Mouse (Mus musculus): Measurements from ENCODE around the gene Slfn14.

Gene Slfn14

GRCm38 (mm10) chr11:83286566-83286965 lies at the start of gene Slfn14:
Gene Slfn14, minus strand, starts transcription at chr11:83286726.
- no peak for DNase-seq (ENCODE audit: low read depth, low spot score)

- DNase-seq (ENCODE audit: low read depth, low spot score): no peak
Observed at GRCm38 (mm10) chr11:83335826-83336225, 49.3 kb upstream of the Slfn14 start.

GRCm38 (mm10) chr11:83327427-83327826 lies 40.9 kb upstream of the Slfn14 start:
- DNase-seq (ENCODE audit: low read depth, low spot score): peak; percentile 76

- DNase-seq (ENCODE audit: low read depth, low spot score): peak; percentile 31
Observed at GRCm38 (mm10) chr11:83326692-83327091, 40.2 kb upstream of the Slfn14 start.

DNA sequence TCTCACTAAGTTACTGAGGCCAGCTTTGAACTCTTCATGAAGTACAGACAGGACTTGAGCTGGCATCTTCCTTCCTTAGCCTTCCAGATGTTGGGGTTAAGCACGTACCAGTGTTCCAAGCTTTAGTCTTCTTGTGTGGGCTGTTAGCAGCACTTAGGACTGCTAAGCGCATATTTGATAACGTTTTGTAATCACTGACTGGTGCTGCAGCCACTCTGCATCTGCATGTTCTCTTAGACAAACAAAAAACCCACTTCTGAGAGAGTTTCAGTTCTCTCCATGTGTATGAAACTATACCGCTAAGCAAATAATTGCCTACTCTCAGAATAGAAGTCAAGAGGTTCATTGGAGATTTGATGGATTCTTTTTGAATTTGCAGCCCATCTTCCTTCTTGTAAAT lies 32.5 kb upstream of the Slfn14 start:
- DNase-seq (ENCODE audit: low read depth, low spot score): no peak

DNA sequence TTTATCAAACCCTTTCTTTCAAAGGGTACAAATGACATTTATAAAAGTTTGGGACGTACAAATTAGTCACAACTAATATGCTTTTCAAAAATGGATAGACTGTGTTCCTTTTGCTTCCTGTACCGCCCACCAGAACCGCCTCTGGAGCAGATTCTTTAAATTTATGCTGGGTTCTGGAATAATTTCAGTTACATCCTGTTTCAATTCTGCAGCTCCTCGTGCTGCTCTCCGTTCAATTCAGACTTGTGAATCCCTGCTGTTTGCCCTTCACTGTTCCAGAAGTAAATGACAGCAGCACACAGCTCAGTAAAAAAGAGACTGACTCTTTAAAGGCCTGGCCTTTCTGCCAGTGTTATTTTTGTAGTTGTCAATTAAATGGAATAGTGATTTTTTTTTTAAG lies 25.9 kb upstream of the Slfn14 start:
- DNase-seq (ENCODE audit: low read depth, low spot score): no peak

GRCm38 (mm10) chr11:83306700-83307253 lies 20.3 kb upstream of the Slfn14 start:
- no peak for DNase-seq (ENCODE audit: low read depth, low spot score)

GRCm38 (mm10) chr11:83304485-83304884 lies 18.0 kb upstream of the Slfn14 start:
- no peak for DNase-seq (ENCODE audit: low read depth, low spot score)

DNA sequence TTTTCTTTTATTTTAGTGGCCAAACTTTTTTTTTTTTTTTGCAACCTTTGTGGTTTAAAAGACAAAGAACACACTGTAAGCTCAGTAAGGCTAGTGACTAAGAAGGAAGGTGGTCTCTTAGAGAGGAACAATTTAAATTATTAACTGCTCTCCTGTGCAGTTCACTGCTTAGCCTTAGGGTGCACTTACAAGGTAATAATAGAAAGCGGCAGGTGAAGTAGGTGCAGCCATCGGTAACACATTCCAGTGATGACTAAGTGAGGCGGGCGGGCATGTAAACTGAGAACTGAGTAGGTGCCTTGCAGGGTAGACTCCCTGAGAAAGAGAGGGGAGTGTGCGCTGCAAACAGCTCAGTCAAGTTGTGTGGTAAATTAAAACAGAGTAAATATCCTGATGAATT lies 17.2 kb upstream of the Slfn14 start:
- peak; percentile 29 for DNase-seq (ENCODE audit: low read depth, low spot score)

DNA sequence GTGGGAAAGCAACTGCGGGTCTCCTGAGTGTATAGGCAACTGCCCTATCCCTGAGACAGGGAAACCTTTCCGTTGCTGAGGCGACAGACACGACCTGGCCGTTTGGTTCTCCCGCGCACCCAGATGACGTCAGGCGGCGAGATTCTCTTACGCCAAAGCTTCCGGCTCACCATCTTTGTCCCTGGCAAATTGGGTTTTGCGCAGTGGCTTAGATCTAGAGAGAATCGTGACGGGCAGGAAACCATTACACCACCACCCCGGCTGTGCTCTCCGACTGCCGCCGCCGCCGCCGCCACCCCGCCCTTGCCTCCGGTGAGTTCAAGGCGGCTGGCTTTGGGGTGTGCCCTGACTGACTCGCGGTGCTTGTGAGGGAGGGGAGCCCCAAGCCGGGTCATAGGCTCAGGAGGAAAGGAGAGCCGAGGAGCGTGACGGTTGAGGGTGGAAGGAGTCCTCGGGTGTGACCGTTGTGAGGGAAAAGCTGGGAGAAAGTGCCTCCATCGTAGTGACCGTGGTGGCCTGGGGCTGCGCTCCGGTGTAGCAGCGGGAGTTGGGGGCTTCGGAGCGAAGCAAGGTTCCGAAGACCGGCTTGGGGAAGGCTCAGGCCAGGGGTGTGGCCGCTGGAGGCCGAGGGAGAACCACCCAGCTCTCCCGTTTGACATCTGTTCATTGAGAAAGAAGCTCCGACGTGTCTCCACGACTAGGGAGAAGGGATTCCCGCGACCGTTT lies 16.2 kb upstream of the Slfn14 start, which contains the start of gene Pex12:
Gene Pex12 (minus strand): TSS at position 61 of the 726 bp plus-strand sequence.
- DNase-seq (ENCODE audit: low read depth, low spot score): peak; percentile 97

GRCm38 (mm10) chr11:83302124-83302523 lies 15.6 kb upstream of the Slfn14 start:
- no peak for DNase-seq (ENCODE audit: low read depth, low spot score)

DNA sequence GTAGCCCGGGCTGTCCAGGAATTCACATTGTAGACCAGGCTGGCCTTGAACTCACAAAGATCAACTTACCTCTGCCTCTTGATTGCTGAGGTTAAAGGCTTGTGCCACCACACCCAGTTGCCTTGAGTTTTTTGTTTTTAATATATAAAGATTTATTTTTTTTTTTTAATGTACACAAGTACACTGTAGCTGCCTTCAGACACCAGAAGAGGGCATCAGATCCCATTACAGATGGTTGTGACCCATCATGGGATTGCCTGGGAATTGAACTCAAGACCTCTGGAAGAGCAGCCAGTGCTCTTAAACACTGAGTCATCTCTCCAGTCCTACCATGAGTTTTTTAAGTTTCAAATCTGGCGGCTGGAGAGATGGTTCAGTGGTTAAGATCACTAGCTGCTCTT lies 14.9 kb upstream of the Slfn14 start:
- DNase-seq (ENCODE audit: low read depth, low spot score): peak; percentile 71

GRCm38 (mm10) chr11:83299724-83300123 lies 13.2 kb upstream of the Slfn14 start:
- no peak for DNase-seq (ENCODE audit: low read depth, low spot score)

GRCm38 (mm10) chr11:83298225-83299195 lies 12.0 kb upstream of the Slfn14 start, which contains the start of gene Ap2b1:
Gene Ap2b1, plus strand, starts transcription at chr11:83299024.
- DNase-seq (ENCODE audit: low read depth, low spot score): peak; percentile 97

DNA sequence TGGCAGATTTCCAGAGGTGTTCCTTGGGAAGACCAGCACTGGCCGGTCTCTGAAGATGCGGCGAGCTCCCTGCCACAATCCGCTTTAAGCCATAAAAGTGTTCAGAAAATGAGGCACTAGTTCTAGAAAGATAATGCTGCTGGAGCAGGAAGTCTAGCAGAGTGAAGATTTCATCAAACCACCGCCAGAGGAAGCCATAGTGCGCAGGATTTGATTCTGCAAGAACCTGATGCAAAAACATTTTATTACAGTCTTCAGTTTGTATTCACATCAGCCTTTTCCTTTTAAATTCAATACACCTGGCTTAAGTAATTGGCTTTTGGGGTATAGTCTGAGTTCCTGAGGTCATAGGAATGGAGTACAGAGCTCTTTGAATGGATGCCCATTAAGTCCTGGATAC lies 11.3 kb upstream of the Slfn14 start:
- DNase-seq (ENCODE audit: low read depth, low spot score): no peak

DNA sequence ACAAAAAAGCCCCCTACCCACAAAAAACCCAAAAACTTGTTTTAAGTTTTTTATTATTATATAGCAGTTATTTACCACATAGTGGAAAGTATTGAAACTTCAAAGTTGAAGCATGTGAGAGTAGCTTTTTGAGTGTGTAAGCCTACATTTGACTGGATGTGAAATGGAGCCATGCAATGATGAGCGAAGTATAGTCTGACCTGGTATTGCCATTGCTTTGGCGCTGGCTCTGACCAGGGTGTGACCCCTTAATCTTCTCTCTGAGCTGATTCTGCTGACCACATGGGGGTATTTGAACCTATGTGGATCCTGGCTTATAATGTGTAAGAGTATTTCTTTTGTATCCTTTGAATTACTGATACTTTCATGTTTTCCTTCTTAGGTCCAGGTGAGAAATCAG lies 7.6 kb upstream of the Slfn14 start:
- DNase-seq (ENCODE audit: low read depth, low spot score): no peak

DNA sequence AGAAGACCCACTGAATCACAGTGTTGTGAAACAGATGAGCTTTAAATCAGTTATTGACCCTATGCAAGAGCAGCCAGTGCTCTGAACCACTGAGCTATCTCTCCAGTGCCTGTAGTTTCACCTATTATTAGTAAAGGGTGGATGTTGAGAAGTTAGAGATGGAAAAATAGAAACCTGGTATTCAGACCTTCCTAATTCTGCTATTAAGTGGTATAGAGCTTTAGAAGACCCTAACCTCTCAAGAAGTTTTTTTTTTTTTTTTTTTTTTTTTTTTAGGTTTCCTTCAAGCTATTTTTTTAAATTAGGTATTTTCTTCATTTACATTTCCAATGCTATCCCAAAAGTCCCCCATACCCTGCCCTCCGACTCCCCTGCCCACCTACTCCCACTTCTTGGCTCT lies 6.7 kb upstream of the Slfn14 start:
- no peak for DNase-seq (ENCODE audit: low read depth, low spot score)

DNA sequence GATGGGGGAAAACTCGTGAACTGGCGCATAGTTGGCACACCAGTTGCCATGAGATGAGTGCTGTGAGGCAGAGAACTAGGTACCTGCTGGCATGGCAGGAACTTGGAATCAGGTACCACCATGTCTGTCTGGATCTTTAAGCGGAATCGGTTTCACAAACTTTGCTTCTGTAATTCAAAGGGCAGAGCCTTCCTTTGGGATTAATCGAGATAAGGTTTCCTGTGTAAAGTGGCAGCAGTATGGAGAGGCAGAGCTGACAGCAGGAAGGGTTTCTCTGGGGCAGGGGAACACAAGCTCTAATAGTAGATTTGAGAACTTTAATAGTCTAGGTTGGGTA lies 5.7 kb upstream of the Slfn14 start:
- peak; percentile 36 for DNase-seq (ENCODE audit: low read depth, low spot score)

- peak; percentile 98 for DNase-seq (ENCODE audit: low read depth, low spot score)
Observed at GRCm38 (mm10) chr11:83291375-83292250, 5.1 kb upstream of the Slfn14 start.

GRCm38 (mm10) chr11:83289633-83290032 lies 3.1 kb upstream of the Slfn14 start:
- no peak for DNase-seq (ENCODE audit: low read depth, low spot score)

- no peak for DNase-seq (ENCODE audit: low read depth, low spot score)
Observed at GRCm38 (mm10) chr11:83289036-83289435, 2.5 kb upstream of the Slfn14 start.
